Mouse (Mus musculus): ENCODE data around the gene Ffar3.
"Not testable (repeated sequence)": the region's sequence is repeated elsewhere in the genome, so short reads cannot be mapped to it uniquely, and the experiment has no call there.

Gene Ffar3

DNA sequence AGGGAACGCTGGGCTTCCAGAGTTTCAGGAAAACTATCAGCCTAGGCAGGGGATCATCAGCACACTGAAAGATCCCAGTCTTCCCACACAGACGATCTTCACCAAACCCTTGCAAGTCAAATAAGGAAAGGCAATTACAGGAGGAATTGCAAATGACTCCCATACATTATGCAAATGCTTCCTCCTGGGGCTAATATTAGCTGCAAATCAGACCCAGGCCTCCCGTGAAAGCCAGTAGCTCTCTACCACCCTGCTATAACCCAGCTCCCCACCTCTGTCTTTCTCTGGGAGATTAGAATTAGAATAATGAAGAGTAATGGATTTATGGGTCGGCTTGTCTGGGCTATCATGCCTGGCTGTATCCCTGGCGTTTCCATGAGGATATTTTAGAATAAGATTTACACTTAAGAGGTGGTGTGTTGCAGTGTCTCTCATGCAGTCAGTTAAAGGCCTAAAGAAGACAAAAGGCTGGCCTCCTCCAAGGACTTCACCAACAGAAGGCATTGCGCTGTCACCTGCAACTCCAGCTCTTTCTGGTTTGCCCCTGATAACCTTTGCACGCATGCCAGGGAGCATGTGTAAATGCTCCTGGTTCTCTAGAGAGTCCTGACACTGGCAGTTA is 11.2 kb downstream of the Ffar3 start:
- no peak for DNase-seq (ENCODE audit: low spot score)

DNA sequence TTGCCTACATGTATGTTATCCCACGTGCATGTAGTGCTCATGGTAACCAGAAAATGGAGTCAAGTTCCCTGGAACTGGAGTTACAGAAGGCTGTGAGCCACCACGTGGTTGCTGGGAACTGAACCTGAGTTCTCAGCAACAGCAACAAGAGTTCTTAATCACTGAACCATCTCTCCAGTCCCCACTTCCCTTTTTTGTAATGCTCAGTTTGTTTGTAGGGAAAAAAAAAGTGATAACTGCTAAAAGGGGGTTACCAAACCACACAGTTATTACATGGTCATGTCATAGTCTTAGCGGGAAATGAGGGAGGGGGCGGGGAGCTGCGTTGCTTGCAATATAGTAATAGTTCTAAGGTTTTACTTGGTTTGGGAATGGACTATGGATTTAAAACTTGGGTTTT is 13.9 kb downstream of the Ffar3 start:
- no peak for DNase-seq (ENCODE audit: low spot score)

DNA sequence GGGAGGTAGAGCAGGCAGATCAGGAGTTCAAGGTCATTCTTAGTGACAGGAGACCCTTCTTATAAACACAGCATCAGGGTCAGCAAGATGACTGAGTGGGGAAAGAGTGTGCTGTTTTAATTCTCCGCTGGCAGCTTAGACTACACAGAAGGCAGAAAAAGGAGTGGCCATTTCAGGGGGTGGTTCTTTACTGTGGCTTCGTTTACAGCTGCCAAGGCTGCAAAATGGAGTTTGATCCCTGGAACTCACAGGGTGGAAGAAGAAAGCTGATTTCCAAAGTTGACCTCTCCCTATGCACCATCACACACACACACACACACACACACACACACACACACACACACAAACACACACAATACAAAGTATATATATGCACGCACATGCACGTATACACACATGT is 14.6 kb downstream of the Ffar3 start:
- no peak for DNase-seq (ENCODE audit: low spot score)

DNA sequence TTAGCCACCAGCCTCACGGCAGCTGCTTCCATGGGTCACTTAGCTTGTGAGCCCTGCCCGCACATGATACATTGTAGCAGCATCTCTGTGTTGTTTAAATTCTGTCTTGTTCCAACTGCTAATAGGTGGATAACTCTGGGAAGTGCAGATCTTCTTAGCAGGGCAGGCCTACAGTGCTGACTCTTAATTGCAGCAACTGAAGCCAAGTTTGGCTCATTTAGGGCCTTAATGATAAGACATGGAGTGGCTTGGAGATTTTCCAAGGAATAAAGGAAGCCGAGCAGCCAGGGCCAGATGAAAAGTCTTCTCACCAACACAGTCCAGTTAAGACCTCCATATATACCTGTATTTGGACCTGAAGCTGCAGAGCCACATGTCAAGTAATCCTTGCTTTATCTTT is 15.7 kb downstream of the Ffar3 start:
- no peak for DNase-seq (ENCODE audit: low spot score)

DNA sequence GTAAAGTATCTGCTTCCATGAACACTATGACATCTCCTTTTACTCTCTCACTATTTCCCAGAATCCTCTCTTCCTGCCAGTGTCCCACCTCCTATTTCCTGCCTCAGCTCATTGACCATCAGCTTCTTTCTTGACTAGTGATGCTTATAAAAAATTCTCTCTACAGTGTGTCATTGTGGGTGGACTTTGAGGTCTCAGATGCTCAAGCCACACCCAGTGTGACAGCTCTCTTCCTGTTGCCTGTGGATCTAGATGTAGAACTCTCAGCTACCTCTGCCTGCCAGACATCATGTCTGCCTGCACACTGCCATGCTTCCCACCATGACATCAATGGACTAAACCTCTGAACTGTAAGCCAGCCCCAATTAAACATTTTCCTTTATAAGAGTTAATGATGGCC is 18.7 kb downstream of the Ffar3 start:
- no peak for DNase-seq (ENCODE audit: low spot score)

DNA sequence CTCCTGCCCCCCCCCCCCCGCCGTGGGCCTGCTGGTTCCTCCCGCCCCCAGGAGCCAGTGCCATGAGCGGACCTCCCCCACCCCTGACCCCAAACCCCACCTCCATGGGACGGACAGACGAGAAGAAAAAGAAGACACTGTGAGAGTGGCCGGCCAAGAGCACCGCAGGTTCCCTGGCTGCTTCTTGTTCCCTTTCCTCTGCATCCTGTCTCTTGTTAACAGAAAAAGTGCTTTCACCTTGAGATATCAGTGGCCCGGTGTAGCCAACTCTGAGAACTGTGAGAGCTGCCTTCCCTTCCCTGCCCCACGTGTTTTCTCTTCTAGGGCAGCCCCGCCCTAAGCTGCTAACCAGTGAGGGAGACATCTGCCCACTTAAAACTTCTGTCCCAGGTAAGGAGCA is 23.3 kb downstream of the Ffar3 start:
- not testable (repeated sequence) for DNase-seq (ENCODE audit: low spot score)

DNA sequence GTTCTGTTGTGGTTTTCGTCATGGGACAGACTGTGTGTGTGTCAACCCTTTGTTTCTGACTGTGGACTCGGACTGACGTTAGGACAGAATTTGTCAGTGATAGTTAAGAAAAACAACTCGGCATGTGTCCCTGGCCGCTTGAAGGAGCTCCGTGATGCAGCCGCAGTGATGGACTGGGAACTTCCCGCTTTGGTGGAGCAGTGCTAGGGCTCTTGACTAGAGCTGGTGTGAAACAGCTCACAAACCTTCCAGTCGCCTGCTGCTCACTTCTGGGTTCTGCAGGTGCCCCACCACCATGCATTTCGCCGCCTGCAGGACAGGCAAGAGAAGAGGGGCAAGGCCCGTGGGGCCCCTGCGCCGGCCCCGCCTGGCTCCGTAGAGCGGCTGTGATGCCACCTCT is 23.7 kb downstream of the Ffar3 start:
- DNase-seq (ENCODE audit: low spot score): no peak

DNA sequence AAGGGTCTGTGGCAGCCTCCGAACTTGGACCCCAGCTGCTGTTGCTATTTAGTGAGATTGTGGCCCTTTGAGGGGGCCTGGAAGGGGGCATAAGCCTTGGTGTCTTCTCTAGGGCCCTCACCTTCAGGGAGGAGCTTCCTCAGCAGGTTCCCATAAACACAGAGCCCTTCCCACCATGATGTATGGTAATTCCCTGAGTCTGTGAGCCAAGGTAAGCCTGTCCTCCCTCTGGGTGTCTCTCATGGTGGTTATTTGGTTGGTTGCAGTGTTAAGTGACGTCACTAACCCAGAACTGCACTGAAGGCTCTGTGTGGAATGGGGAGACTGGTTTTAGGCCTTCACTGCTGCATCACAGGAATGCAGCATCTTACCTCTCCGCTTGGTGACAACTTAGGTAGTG is 26.6 kb downstream of the Ffar3 start:
- no peak for DNase-seq (ENCODE audit: low spot score)

DNA sequence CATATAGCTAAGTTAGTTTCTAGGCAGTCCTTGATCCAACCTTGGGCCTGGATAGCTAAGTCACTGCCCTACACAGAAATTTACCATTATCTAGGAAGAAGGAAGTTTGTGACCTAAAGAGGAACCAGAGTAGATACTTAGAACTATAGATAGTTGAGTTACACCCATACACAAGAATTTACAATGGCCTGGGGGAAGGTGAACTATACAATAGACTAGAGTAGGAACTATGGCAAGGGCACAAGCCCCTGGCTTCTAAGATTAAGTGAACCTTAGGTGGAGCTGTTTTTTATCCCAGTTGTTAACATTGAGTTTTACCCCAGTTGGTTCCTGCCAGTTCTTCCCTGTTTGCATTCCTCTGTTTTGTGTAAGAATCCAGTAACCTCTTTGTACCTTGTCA is 27.1 kb downstream of the Ffar3 start:
- DNase-seq (ENCODE audit: low spot score): not testable (repeated sequence)

DNA sequence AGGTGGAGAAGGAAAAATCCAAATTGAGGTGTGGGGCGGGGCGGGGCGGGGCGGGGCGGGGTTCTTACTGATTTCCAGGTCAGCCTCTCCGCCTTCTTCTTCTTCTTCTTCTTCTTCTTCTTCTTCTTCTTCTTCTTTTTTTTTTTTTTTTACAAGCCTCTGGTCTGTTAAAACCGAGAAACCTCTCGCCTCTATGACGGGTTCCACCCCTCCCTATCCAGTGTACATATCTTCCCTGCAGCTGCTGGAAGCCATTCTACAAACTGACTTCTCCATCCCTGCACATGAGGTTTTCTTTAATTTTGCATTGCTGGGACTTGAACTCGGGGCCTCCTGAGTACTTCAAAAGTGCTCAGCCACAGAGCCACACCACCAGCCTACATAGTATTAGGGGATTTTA is 29.3 kb downstream of the Ffar3 start:
- DNase-seq (ENCODE audit: low spot score): no peak

DNA sequence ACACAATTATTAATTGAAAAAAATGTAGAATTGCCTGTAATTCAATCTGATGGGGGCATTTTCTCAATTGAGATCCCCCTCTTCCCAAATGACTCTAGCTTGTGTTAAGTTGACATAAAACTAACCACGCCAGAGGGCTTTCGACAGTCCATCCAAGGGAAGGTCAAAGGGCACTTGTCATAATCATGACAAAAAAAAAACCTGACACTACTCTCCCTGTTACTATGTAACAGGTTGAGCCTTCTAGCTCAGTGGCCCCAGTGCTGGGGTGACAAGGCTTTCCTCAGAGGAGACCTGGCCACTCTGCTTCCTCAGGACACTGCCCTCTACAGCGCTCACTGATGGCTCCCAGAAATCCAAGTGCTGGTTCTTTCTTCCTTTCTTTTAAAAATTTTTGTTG is 31.7 kb downstream of the Ffar3 start:
- DNase-seq (ENCODE audit: low spot score): no peak

DNA sequence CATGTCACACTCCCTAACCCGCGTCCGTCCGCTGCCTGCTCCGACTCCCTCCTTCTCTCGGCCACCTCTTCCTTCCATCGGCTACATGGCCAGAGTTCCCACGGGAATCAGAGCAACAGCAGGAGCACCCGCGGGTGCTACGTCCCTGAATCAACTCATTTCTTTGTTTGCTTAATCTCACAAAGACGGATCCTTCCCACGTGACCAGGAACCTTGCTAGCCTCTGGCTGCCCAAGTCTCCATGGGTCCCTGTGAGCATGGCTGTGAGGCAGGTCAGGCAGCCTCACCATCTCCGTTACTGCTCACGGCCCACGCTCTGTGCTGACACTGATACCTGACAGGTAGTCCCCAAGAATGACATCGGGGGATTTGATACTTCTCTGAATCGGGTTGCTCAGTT is 32.3 kb downstream of the Ffar3 start, which contains the start of gene Ffar2:
Gene Ffar2 (minus strand): TSS at position 101 of the 400 bp plus-strand sequence.
- no peak for DNase-seq (ENCODE audit: low spot score)

DNA sequence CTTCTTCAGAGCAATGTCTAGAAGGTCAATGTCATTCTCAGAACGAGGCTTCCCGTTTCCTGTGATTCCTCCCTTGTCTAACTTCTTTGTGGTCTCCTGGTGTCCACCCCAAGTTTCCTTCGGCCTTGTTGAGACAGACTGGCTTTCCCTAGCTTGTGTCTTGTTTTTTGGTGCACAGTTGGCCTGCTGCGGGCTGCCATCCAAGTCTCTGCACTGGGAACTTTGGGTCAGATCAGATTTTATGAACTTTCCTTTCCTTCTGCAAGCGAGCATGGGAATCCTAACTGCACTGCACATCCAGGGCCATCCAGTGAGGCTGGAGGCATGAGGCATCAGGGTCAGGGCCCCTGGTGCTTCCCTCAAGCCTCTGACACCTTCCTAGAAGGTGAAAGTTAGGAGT is 34.4 kb downstream of the Ffar3 start:
- DNase-seq (ENCODE audit: low spot score): no peak

DNA sequence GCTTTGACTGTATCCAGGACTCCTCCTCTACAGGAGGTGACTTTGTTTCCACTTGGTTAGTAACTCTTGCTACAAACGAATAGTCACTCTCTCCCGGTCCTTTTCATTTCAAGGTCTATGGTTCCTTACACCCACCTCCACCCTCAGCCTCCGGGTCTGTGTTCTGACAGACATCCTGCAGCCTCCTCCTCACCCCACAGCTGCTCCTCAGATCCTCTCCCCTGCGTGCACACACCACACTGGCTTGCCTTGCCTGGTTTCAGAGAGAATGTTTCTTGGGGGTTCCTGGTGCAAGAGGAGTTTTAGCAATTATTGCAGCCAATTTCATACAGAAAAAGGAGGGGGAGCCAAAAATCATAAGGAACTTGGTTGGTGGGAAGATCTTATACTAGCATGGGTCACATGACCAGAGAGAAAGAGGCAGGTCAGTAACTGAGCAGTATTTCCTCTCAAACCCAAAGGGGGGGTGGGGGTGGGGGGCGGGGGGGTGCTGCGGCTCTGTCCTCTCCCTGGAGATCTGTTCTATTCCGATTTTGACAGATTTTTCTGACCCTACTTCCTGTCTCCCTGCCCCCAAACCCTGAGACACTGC is 35.0 kb downstream of the Ffar3 start:
- DNase-seq (ENCODE audit: low spot score): no peak

DNA sequence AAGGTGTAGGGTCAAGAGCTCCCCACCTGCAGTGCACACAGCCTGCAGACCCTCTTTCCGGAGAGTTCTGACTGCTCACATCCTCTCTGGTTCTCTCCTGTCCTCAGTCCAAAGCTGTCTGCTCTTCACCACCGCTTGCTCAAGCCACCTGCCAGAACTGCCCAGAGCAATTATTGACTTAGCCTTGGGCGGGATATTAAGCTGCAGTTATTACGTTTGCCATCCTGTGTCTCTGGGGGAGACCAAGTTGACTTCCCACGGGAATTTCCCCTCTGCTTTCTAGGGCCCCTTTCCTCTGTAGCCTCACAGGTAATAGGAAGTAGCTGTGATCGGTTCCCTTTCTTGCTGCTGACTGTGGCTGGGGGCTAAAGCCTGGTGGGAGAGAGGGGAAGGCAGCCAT is 35.8 kb downstream of the Ffar3 start:
- no peak for DNase-seq (ENCODE audit: low spot score)

DNA sequence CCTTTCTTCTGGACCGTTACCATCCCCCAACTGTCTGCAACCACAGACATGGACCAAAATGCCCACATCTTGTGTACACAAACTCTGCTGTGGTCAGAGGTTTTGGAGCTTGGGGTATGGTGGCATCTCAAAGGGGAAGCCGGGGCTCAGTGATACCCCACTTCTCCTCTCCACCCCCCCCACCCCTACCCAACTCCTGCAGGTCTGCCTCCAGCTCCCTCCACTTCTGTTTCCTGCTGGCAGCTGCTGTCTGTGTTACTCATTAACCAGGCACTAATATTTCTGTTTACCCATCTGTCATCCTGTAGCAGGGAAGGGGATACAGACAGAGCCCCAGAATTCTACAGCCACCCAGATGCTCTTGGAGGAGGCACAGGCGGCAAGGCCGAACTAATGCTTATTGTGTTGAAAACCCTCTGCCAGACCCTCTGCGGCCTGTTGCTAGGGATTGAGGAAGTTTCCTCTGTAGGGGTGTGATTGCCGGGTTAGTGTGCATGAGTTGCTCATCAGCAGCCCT is 43.6 kb downstream of the Ffar3 start:
- no peak for DNase-seq (ENCODE audit: low spot score)

DNA sequence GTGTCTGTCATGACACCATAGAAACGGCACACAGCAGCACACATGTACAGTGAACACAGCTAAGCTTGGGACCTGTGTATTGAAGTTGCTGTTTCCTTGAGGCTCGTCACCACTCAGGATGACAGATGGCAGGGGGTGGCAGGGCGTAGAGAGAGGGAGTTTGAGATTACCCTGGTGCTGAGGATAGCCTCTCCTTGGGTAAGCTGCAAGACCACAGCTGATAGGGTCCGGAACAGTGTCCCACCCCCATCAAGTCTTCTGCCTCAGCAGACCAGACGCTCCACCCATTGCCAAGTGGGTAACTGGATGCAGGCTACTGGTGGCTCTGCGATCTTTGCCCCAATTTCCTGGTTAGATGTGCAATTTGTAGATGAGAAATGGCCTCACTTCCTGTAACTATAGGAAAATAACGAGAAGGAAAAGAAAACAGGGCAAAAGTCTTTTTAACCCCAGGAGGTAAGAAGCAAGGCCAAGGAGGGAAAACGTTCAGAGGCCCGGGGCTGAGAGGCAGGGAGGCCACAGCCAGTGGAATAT is 44.2 kb downstream of the Ffar3 start:
- no peak for DNase-seq (ENCODE audit: low spot score)

DNA sequence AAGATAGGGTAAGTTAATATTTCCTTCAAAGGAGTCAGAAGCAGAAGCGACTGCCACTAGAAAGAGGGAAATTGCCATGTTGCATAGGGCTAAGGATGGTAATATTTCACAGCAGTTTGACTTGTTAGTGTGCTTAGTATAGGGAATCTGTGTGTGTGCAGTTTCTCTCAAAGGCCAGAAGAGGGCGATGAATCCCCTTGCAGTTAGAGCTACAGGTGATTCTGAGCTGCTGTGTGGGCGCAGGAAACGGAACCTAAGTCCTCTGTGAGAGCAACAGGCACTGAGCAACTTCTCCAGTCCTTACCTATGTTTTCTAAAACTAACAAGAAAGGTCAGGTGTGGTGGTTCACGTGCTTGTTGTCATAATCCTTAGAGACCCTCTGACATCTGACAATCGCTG is 45.7 kb downstream of the Ffar3 start:
- DNase-seq (ENCODE audit: low spot score): no peak

DNA sequence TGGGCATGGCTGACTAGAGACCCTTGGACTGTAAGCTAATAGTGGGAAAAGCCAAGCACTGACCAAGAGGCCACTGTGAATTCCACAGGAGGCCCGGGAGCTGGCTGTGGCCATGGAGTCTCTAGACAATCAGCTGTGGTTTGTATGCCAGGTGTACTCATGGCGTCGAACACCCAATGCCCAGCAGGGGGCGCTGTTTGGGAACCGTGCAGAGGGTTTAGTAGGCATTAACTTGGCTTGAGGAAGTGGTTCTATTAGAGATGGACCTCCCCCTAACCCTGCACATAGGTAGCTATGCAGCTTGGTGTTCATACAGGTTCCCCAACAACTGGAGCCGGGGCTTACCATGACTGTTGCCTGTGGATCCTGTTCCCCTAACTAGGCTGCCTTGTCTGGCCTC is 50.1 kb downstream of the Ffar3 start:
- DNase-seq (ENCODE audit: low spot score): peak; percentile 22

All from ovary, postnatal 14 days (tissue).